Mouse (Mus musculus): Measurements from ENCODE around the gene Clec12a.
"Not testable (repeated sequence)": the region's sequence is repeated elsewhere in the genome, so short reads cannot be mapped to it uniquely, and the experiment has no call there.

Gene Clec12a

DNA sequence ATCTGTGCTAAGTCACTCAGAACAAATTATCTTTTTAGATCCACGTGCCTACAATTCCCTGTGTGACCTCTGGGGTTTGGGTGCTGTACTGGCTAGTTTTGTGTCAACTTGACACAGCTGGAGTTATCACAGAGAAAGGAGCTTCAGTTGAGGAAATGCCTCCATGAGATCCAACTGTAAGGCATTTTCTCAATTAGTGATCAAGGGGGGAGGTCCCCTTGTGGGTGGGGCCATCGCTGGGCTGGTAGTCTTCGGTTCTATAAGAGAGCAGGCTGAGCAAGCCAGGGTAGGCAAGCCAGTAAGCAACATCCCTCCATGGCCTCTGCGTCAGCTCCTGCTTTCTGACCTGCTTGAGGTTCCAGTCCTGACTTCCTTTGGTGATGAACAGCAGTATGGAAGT lies at the start of gene Clec12a:
TSS of gene Clec12a (plus strand) at position 301 of the 400 bp plus-strand sequence.
- H3K36me3 ChIP-seq (ENCODE audit: control insufficient read depth, insufficient read depth, low read length, poor library complexity, severe bottlenecking); H3K27me3 ChIP-seq (ENCODE audit: control insufficient read depth, insufficient read depth, low read length, poor library complexity, severe bottlenecking); DNase-seq (ENCODE audit: low read depth, low spot score): not testable (repeated sequence)

DNA sequence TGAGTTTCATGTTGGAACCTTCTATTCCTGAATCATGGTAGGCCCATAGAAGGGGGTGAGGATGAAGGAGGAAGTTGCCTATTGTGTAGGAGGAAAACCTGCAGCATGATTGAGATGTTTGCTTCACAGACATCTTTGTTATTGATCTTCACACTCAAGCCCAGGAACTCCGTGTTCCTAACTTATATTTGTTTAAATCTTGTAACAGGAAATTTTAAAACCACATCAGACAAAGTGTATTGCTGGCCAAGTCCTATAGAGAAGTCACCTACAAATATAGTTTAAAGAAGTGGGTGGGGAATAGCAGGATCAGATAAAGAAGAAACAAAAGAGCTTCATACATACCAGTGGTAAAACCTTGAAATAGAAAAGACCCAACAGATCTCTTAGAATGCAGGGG lies 38.3 kb upstream of the Clec12a start:
- DNase-seq (ENCODE audit: low read depth, low spot score) = no peak
- Histone ChIP-seq H3K36me3 (ENCODE audit: control insufficient read depth, insufficient read depth, low read length, poor library complexity, severe bottlenecking) (no peaks in the 10 kb centered on the region), H3K27me3 (ENCODE audit: control insufficient read depth, insufficient read depth, low read length, poor library complexity, severe bottlenecking) (no peaks in the 10 kb centered on the region)

DNA sequence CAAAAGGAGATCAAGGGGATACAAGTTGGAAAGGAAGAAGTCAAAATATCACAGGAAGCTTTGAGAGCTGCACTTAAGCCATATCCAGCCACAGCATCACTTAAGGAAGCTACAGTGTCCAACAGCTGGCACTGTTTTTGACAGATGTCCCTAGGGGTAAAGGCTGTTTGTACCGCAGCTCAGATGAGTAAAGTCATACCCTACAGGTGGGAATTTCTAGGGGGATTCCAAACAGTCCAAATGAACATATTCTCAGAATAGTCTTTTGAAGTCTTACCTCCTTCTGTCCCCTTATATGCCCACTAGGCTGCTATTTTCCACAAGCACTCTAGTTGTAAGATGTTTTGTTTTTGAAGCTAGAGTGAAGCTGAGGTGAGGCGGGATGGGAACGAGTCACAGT lies 30.0 kb upstream of the Clec12a start:
- no peak for DNase-seq (ENCODE audit: low read depth, low spot score)
- H3K36me3 ChIP-seq (ENCODE audit: control insufficient read depth, insufficient read depth, low read length, poor library complexity, severe bottlenecking) = no peaks in the 10 kb centered on the region
- H3K27me3 ChIP-seq (ENCODE audit: control insufficient read depth, insufficient read depth, low read length, poor library complexity, severe bottlenecking) = no peaks in the 10 kb centered on the region

DNA sequence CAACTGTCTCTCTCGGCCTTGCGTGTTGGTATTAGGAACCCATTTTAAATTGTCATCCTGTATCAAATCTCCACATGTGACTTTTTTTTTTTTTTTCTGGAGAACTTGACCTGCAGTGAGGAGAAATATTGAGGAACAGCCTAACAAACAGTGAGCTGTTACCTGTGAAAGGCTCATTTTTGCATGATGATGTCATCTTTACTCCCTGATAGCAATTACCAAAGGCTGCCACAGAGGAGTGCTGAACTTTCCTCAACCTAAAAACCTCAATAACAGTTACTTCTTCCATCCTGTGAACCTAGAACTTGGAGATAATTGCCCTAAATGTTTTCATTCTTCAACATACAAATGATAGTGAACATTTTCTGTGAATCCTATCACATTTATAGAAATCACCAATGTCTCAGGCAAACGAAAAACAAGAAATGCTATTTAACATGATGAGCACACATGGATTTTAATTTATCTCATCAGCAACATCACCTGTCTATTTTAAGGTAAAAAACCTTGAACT lies 27.8 kb upstream of the Clec12a start:
- no peak for DNase-seq (ENCODE audit: low read depth, low spot score)
- no peaks in the 10 kb centered on the region for H3K36me3 ChIP-seq (ENCODE audit: control insufficient read depth, insufficient read depth, low read length, poor library complexity, severe bottlenecking)
- H3K27me3 ChIP-seq (ENCODE audit: control insufficient read depth, insufficient read depth, low read length, poor library complexity, severe bottlenecking) = no peaks in the 10 kb centered on the region

DNA sequence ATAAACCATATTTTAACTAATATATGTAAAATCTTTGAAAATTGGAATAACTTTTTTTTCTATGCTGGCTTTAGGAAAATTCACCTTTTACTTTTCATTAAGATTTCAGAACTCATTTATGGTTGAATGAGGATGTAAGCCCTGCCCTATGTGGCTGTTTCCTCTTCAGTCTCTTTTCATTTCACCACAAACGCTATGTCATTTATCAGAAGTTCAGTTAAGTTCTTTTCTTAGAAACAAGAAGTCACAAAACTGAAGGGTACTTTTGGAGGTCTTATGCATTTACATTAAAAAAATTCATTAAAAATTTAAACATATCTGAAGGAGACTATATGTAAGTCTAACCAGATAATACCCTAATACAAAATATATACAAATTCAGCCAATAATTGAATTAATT lies 26.8 kb upstream of the Clec12a start:
- Histone ChIP-seq H3K36me3 (ENCODE audit: control insufficient read depth, insufficient read depth, low read length, poor library complexity, severe bottlenecking) (no peaks in the 10 kb centered on the region), H3K27me3 (ENCODE audit: control insufficient read depth, insufficient read depth, low read length, poor library complexity, severe bottlenecking) (no peaks in the 10 kb centered on the region)
- peak; percentile 61 for DNase-seq (ENCODE audit: low read depth, low spot score)

DNA sequence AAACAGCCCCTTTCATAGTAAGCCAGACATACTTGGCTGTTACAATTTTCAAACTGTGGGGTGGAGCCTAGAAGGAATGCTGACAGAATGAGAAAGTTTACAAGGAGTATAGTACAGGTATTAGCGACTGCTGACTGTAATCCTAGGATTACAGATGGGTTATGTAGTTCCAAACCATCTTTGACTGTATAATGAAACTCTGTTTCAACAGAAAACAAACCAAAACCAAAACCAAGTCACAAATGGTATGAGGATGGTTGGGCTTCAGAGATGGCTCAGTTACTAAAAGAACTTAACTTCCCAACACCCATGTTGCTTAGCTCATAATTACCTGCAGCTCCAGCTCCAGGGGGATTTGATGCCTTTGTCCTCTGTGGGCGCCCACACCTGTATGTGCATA lies 26.0 kb upstream of the Clec12a start:
- H3K36me3 ChIP-seq (ENCODE audit: control insufficient read depth, insufficient read depth, low read length, poor library complexity, severe bottlenecking) = no peaks in the 10 kb centered on the region
- no peaks in the 10 kb centered on the region for H3K27me3 ChIP-seq (ENCODE audit: control insufficient read depth, insufficient read depth, low read length, poor library complexity, severe bottlenecking)
- no peak for DNase-seq (ENCODE audit: low read depth, low spot score)

DNA sequence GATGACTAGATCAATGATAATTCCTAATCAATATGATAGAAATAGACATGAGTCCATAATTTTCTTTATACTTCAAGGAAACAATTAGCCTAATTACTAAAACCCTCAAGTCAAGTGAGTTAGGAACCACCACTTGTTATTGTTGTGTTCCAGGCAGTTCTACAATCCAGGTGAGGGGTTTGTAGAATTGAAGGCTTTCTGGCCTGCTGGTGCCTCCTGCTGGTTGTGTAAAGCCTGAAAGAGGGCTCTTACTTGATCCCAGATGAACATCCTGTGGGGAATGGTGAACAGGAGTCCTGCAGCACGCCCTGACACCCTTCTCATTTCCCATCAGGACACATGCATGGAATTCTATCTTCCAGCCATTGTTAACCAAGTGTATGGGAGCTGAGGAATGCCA lies 24.1 kb upstream of the Clec12a start:
- DNase-seq (ENCODE audit: low read depth, low spot score) = peak; percentile 65
- Histone ChIP-seq H3K36me3 (ENCODE audit: control insufficient read depth, insufficient read depth, low read length, poor library complexity, severe bottlenecking) (no peaks in the 10 kb centered on the region), H3K27me3 (ENCODE audit: control insufficient read depth, insufficient read depth, low read length, poor library complexity, severe bottlenecking) (no peaks in the 10 kb centered on the region)

DNA sequence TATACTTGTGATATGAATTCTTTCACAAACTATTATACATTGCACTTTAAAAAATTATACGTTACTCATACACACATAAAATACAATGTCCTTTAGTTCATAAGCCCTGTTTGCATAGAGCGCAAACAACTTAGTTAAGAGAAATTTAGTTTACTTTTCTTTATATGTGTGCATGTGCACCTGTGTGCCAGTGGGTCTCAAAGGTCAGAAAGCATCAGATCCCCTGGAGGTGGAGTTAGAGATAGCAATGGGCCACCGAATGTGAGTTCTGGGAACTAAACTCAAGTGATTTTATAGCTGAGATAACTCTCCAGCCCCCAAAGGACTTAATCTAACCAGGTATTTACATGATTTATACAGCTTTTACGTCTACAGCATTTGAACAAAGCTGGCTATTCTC lies 23.2 kb upstream of the Clec12a start:
- Histone ChIP-seq H3K27me3 (ENCODE audit: control insufficient read depth, insufficient read depth, low read length, poor library complexity, severe bottlenecking) (no peaks in the 10 kb centered on the region), H3K36me3 (ENCODE audit: control insufficient read depth, insufficient read depth, low read length, poor library complexity, severe bottlenecking) (no peaks in the 10 kb centered on the region)
- DNase-seq (ENCODE audit: low read depth, low spot score) = no peak

DNA sequence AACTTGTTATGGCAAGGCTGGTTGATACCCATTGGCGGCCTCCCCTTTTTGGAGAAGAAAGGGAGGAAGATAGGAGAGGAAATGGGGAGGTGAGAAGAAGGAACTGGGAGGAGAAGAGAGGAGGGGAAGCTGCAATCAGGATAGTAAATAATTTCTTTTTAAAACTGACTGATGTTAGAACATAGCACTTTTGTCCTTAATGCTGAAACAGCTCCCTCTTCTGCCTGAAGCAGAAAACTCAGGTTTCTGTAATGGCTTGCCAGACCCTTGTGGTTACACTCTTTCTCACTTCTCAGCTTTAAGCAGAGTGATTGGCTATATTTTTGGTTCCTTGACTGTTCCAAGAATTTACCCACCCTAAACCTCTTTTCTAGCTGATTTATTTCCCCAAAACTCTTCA lies 16.5 kb upstream of the Clec12a start:
- no peaks in the 10 kb centered on the region for H3K36me3 ChIP-seq (ENCODE audit: control insufficient read depth, insufficient read depth, low read length, poor library complexity, severe bottlenecking)
- H3K27me3 ChIP-seq (ENCODE audit: control insufficient read depth, insufficient read depth, low read length, poor library complexity, severe bottlenecking) = no peaks in the 10 kb centered on the region
- peak; percentile 68 for DNase-seq (ENCODE audit: low read depth, low spot score)

DNA sequence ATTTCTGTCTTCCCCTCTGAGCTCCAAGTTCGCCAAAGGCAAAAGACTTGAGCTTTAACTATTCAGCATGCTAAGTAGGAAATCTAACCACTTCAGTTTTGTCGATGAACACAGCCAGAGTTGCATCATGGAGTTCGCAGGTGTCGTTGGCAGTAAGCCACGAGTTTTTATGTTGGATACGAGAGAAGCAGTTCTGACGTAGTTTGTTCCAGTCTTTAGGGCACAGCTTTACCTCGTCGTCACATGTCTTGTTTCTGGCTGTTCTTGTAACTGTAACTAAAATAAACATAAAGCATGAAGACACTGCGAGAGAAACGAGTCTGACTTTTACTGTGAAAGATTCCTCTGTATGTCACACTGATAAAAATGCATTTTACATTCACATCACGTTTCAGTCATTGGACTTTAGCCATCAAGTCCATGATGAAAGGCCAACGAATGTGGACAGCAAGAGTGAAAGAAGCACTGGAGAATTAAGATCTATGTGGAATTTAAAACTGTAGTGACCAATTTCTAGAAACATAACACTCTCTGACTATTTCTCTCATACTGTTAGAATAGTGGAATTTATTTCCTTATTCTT lies 15.8 kb upstream of the Clec12a start:
- Histone ChIP-seq H3K36me3 (ENCODE audit: control insufficient read depth, insufficient read depth, low read length, poor library complexity, severe bottlenecking) (no peaks in the 10 kb centered on the region), H3K27me3 (ENCODE audit: control insufficient read depth, insufficient read depth, low read length, poor library complexity, severe bottlenecking) (no peaks in the 10 kb centered on the region)
- DNase-seq (ENCODE audit: low read depth, low spot score) = peak; percentile 68

DNA sequence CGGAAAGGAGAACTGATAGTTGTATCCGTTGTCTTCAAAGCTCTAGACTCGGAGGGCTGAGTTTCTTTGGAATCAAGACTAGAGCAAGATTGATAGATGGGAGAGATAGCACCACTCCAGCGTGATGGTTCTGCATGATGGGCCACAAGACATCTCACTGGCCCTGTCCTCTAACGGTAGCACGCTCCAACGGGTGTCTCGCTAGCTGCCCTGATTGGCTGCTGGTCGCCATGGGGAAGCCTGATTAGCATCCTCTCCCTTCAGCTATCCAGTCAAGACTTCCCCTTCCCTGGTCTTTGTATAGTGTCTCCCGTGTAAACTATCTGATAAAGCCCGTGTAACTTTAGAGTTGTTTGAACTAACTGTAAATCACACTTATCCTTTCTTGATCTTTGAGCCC lies 10.9 kb upstream of the Clec12a start, which contains the start of gene 4922502D21Rik:
TSS of gene 4922502D21Rik (minus strand) at position 187 of the 400 bp plus-strand sequence.
- Histone ChIP-seq H3K36me3 (ENCODE audit: control insufficient read depth, insufficient read depth, low read length, poor library complexity, severe bottlenecking) (no peaks in the 10 kb centered on the region), H3K27me3 (ENCODE audit: control insufficient read depth, insufficient read depth, low read length, poor library complexity, severe bottlenecking) (no peaks in the 10 kb centered on the region)
- DNase-seq (ENCODE audit: low read depth, low spot score) = peak; percentile 48

DNA sequence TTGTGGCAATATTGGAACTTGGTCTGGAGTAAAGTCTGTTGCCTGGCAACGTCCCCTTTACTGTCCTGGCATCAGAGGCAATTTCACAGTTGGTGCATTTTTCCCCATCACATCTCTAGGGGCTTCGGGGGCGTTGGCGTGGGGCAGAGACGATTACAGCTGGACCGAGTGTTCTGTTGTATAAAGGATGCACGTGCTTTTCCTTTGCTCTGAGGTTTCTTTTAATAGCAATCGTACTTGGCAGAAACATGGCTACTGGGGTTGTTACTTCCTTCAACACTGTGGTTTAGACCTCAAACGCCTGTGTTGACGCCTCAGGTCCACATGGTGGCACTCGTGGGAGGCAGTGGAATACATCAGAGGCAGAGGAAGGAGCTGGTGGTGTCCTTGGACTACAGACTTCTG lies 8.8 kb upstream of the Clec12a start:
- no peaks in the 10 kb centered on the region for H3K27me3 ChIP-seq (ENCODE audit: control insufficient read depth, insufficient read depth, low read length, poor library complexity, severe bottlenecking)
- peak; percentile 91 for DNase-seq (ENCODE audit: low read depth, low spot score)
- no peaks in the 10 kb centered on the region for H3K36me3 ChIP-seq (ENCODE audit: control insufficient read depth, insufficient read depth, low read length, poor library complexity, severe bottlenecking)

DNA sequence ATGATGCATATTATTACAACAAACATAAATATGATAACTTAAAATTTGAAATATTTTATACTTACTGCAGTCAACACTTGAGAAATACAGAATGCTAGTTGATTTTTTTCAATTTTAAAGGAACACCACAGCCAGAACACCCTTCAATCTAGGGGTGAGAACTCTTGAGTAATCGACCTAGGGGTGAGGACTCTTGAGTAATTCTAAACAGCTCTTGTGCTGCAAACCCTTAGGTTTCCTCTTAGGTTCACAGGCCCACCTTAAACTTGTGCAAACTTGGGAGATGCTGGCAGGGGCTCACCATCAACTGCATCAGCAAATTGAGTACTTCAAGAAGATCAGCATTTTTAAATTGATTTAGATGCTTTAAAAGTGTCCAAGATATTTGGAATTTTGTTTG lies 4.7 kb upstream of the Clec12a start:
- Histone ChIP-seq H3K36me3 (ENCODE audit: control insufficient read depth, insufficient read depth, low read length, poor library complexity, severe bottlenecking) (no peaks in the 10 kb centered on the region), H3K27me3 (ENCODE audit: control insufficient read depth, insufficient read depth, low read length, poor library complexity, severe bottlenecking) (no peaks in the 10 kb centered on the region)
- no peak for DNase-seq (ENCODE audit: low read depth, low spot score)

DNA sequence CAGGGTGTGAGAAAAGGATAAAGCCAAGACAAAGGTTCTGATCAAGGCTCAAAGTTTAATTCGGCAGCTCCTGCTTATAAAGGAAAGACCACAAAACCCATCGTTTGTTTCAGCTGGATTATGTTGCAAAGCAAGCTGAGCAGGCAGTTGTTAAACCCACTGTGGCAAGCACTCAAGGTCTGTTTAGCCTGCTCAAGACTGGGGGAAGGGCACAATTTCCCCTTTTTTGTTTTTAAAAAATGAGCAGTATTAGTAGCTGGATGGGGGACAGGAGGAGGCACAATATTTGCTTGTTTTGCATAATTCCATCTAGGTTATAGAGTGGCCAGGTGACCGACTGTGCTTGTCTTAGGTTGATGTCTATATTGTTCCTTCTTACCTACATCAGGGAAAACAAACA lies 1.9 kb downstream of the Clec12a start:
- Histone ChIP-seq H3K36me3 (ENCODE audit: control insufficient read depth, insufficient read depth, low read length, poor library complexity, severe bottlenecking) (no peaks in the 10 kb centered on the region), H3K27me3 (ENCODE audit: control insufficient read depth, insufficient read depth, low read length, poor library complexity, severe bottlenecking) (no peaks in the 10 kb centered on the region)
- DNase-seq (ENCODE audit: low read depth, low spot score) = peak; percentile 64

DNA sequence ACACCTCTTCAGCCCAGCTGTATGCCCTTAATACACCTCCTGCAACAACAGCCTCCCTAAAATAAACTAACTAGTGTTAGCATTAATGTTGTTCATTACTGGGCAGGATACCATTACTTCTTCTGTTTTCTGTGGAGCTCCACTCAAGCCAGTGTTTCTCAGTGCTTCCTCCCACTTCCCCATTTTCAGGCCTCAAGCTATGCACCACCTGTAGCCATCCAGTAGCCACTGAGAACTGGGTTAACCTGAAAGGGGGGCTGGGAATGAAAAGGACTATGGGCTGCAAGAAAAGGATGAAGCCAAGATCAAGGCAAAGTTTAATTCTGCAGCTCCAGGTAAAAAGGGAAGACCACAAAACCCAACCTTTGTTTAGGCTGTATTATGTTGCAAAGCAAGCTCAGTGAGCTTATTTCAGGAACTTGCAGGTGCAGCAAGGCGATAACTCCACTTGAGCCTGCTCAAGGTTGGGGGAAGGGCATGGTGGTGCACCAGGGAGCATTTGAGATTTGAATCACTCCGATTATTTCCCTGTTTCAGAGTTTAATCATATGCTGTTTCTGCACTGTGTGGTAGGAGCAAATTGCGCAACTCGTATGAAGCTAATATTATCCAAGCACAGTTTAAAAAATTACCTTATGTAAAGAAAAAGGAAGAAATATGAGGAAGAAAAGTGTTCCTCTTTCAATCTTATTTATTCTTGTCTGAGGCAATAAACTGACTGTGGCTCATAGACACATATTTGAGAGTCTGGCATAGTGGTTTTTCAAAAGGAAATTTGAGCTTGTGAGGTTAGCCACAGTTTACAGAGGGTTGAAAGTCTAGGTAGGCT lies 7.2 kb downstream of the Clec12a start:
- Histone ChIP-seq H3K27me3 (ENCODE audit: control insufficient read depth, insufficient read depth, low read length, poor library complexity, severe bottlenecking) (no peaks in the 10 kb centered on the region), H3K36me3 (ENCODE audit: control insufficient read depth, insufficient read depth, low read length, poor library complexity, severe bottlenecking) (0 out of 2 replicates have a peak, but pooled peaks cover 1% of the 10 kb centered on the region)
- peak; percentile 73 for DNase-seq (ENCODE audit: low read depth, low spot score)

Data from splenic B cell, adult 2 months (primary cell).